24 mouse cellular contexts compared by ENCODE assay signal in the genomic region with DNA sequence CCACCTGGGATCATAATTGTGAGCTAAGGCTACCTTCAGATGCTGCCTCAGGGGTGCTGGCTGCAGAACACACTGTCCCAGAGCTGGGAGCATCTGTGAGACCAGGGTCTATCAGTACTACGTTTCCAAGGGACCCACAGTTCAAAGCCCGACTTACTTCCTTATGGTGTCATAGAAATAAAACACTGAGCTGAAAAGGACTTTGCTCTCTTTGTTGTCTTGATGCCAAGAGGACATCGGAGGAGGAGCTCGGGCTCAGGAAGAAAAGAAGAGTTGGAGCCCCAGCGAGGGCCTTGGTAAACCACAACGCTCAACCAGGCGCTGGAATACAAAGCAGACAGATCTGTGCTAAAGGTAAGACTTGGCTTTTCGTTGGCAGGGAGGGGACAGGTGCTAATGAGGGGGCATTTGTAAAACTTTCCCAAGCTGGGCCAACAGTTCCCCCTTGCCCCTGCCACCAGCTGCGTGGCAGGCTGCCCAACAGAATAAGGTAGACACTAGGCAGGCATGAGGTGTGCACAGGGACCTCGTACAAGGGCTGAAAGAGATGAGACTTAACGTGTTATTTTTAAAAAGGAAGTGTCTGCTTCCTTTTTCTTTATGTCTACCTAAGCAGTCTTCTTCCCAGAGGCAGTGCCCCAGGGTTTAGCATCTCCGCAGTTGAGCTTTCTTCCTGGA. TPM values are rescaled to one million over a fixed set of nuclear protein-coding genes. Genes with fewer than 3 reads are reported as not detected.
DNase-seq lines count a peak whose midpoint lies in the region; ATAC-seq and TF ChIP-seq lines count a peak whose summit lies in the region.
"Had no signal": no experiment of that assay in that cellular context is flagged by ENCODE, and none has a peak within 500 bp of the region (broad histone marks: within the 10 kb centered on the region; RNA-seq: fewer than 3 reads in every experiment).

No protein-coding gene starts in this region.

- H3K4me3 ChIP-seq in embryonic facial prominence, embryonic 14.5 days (ENCODE audit: low read depth, low read length) = no peak overlapping the region
- H3K4me3 ChIP-seq in embryonic facial prominence, embryonic 10.5 days = no peak overlapping the region
- no peak overlapping the region for H3K4me3 ChIP-seq in thymus, adult 2 months (ENCODE audit: control insufficient read depth, insufficient read depth, low read length)
- H3K4me3 ChIP-seq: forebrain, embryonic 10.5 days; heart, embryonic 15.5 days; hindbrain, embryonic 13.5 days; limb, embryonic 13.5 days; liver, embryonic 12.5 days; midbrain, embryonic 12.5 days had no signal

- H3K9ac ChIP-seq in embryonic facial prominence, embryonic 14.5 days (ENCODE audit: low read depth, low read length) = no peak overlapping the region
- H3K9ac ChIP-seq: forebrain, postnatal 0 days; heart, embryonic 15.5 days; hindbrain, embryonic 13.5 days; limb, embryonic 13.5 days; liver, embryonic 12.5 days; midbrain, embryonic 12.5 days had no signal

- peaks cover 29% of the 10 kb centered on the region for H3K27me3 ChIP-seq in embryonic facial prominence, embryonic 14.5 days (replicated peaks; ENCODE audit: control insufficient read depth, insufficient read depth, low read length)
- peaks cover 49% of the 10 kb centered on the region for H3K27me3 ChIP-seq in embryonic facial prominence, embryonic 10.5 days (replicated peaks; ENCODE audit: low read depth, poor library complexity, severe bottlenecking)
- H3K27me3 ChIP-seq in thymus, adult 2 months (ENCODE audit: control insufficient read depth, insufficient read depth, low read length) = no peaks in the 10 kb centered on the region

- no peak; the same call in 1 of the 2 replicates for ATAC-seq in embryonic facial prominence, embryonic 14.5 days (ENCODE audit: low read depth)
- ATAC-seq: activated CD4-positive, CD25-positive, alpha-beta regulatory T cell, adult 4 months; forebrain, postnatal 0 days; liver, embryonic 12.5 days had no signal

- 71% methylated on average over 12 of the region's 12 CpGs for WGBS in embryonic facial prominence, embryonic 14.5 days
- 81% methylated on average over 12 of the region's 12 CpGs for WGBS in embryonic facial prominence, embryonic 10.5 days
- WGBS in thymus, adult 2 months = 8% methylated on average over 12 of the region's 12 CpGs

- no peak overlapping the region for H3K4me2 ChIP-seq in embryonic facial prominence, embryonic 14.5 days (ENCODE audit: low read depth, low read length)
- H3K4me2 ChIP-seq: heart, embryonic 15.5 days; hindbrain, embryonic 13.5 days; limb, embryonic 13.5 days; liver, embryonic 12.5 days; midbrain, embryonic 12.5 days had no signal

- no peak for TF ChIP-seq POLR2A in thymus, adult 2 months (IDR thresholded peaks at IDR 0.05; ENCODE audit: control insufficient read depth, extremely low read depth, insufficient read depth, low read length, poor library complexity)

- H3K9me3 ChIP-seq in embryonic facial prominence, embryonic 14.5 days (ENCODE audit: control insufficient read depth, low read length) = no peaks in the 10 kb centered on the region
- H3K9me3 ChIP-seq in embryonic facial prominence, embryonic 10.5 days = no peaks in the 10 kb centered on the region
- H3K9me3 ChIP-seq: forebrain, embryonic 10.5 days; heart, embryonic 15.5 days; hindbrain, embryonic 13.5 days; limb, embryonic 13.5 days; liver, embryonic 12.5 days; midbrain, embryonic 12.5 days had no signal

- no peak overlapping the region for H3K27ac ChIP-seq in embryonic facial prominence, embryonic 14.5 days (replicated peaks; ENCODE audit: low read depth, low read length)
- H3K27ac ChIP-seq in embryonic facial prominence, embryonic 10.5 days (replicated peaks) = no peak overlapping the region
- H3K27ac ChIP-seq in thymus, adult 2 months (ENCODE audit: control insufficient read depth, insufficient read depth, low read length) = no peak overlapping the region
- H3K27ac ChIP-seq: forebrain, embryonic 10.5 days; heart, embryonic 15.5 days; hindbrain, embryonic 13.5 days; limb, embryonic 13.5 days; liver, embryonic 12.5 days; midbrain, embryonic 12.5 days had no signal

- no peak for TF ChIP-seq CTCF in thymus, adult 2 months (IDR thresholded peaks at IDR 0.05; ENCODE audit: borderline replicate concordance, control insufficient read depth, extremely low read depth, insufficient read depth, low read length, poor library complexity)

- H3K36me3 ChIP-seq in embryonic facial prominence, embryonic 14.5 days (ENCODE audit: control insufficient read depth, insufficient read depth, low read length) = no peaks in the 10 kb centered on the region
- no peaks in the 10 kb centered on the region for H3K36me3 ChIP-seq in embryonic facial prominence, embryonic 10.5 days (replicated peaks)
- H3K36me3 ChIP-seq in thymus, adult 2 months (ENCODE audit: control insufficient read depth, insufficient read depth, low read length) = no peaks in the 10 kb centered on the region
- H3K36me3 ChIP-seq: forebrain, embryonic 10.5 days; heart, embryonic 15.5 days; hindbrain, embryonic 13.5 days; limb, embryonic 13.5 days; liver, embryonic 12.5 days; midbrain, embryonic 12.5 days had no signal

- DNase-seq in embryonic facial prominence, embryonic 14.5 days (ENCODE audit: low spot score) = peak; percentile 24
- no peak for DNase-seq in embryonic facial prominence, embryonic 10.5 days (ENCODE audit: low spot score)
- peak; percentile 11 for DNase-seq in thymus, adult 2 months
- DNase-seq in thymus, postnatal 36 days = no peak
- DNase-seq in kidney, postnatal 36 days = peak; percentile 58
- DNase-seq in thymus, postnatal 25 days = peak; percentile 25
- no peak for DNase-seq in cerebellum, adult 11 months
- no peak for DNase-seq in frontal cortex, postnatal 36 days (ENCODE audit: low spot score in 2 of 2)
- DNase-seq: adrenal gland, postnatal 10 days; cerebellum, adult 8-10 months; forebrain, postnatal 0 days; heart, postnatal 36 days; layer of hippocampus, postnatal 36 days; lung, adult 18-20 months; lung, postnatal 10 days; right cerebral cortex, postnatal 14 days; spleen, adult 18-20 months had no signal

- no peaks in the 10 kb centered on the region for H3K4me1 ChIP-seq in embryonic facial prominence, embryonic 14.5 days (ENCODE audit: control insufficient read depth, insufficient read depth, low read length)
- peaks cover 19% of the 10 kb centered on the region for H3K4me1 ChIP-seq in embryonic facial prominence, embryonic 10.5 days
- H3K4me1 ChIP-seq in thymus, adult 2 months (replicated peaks; ENCODE audit: control insufficient read depth, insufficient read depth, low read length) = peaks cover 32% of the 10 kb centered on the region

RNA-seq across cellular contexts. Expression of gene Tmc5, which starts 3.0 kb away (rescaled TPM):
- polyA plus RNA-seq in embryonic facial prominence, embryonic 14.5 days (2014; fragmentation: Nextera tagmentation; extraction: Ambion mirVana) = 0.58 and 1.0 TPM in 2 replicates
- polyA plus RNA-seq in embryonic facial prominence, embryonic 10.5 days (2016; fragmentation: Nextera tagmentation; extraction: Ambion mirVana) = 0.05 TPM in 1 of 2 replicates, not detected in the other
- 0.42 and 0.50 TPM in 2 replicates for polyA plus RNA-seq in thymus, adult 2 months (2012; rRNA removed)
- polyA plus RNA-seq: activated CD4-positive, CD25-positive, alpha-beta regulatory T cell, adult 4 months; liver, embryonic 12.5 days had no signal

RNA-seq across cellular contexts. Expression of gene Tmc7, which starts 15.6 kb away (rescaled TPM):
- 5.9 and 7.2 TPM in 2 replicates for polyA plus RNA-seq in embryonic facial prominence, embryonic 14.5 days (2014; fragmentation: Nextera tagmentation; extraction: Ambion mirVana)
- polyA plus RNA-seq in embryonic facial prominence, embryonic 10.5 days (2016; fragmentation: Nextera tagmentation; extraction: Ambion mirVana) = 4.9 and 7.2 TPM in 2 replicates
- polyA plus RNA-seq in thymus, adult 2 months (2012; rRNA removed) = 0.18 and 0.26 TPM in 2 replicates
- polyA plus RNA-seq: activated CD4-positive, CD25-positive, alpha-beta regulatory T cell, adult 4 months had no signal

Comparison
In these comparisons a context has a peak if more than half of its experiments do, and no peak if none do; other contexts are left out.
1. DNase-seq: peak in embryonic facial prominence, embryonic 14.5 days (single experiment), thymus, adult 2 months (single experiment), kidney, postnatal 36 days (2 of 2) and thymus, postnatal 25 days (single experiment); none in embryonic facial prominence, embryonic 10.5 days (single experiment), thymus, postnatal 36 days (0 of 2), cerebellum, adult 11 months (single experiment) and frontal cortex, postnatal 36 days (0 of 2).